Mouse (Mus musculus): ENCODE results near the gene Rgs7.

- TF ChIP-seq CTCF (IDR thresholded peaks at IDR 0.05; ENCODE audit: low read depth, low read length) (no peak), POLR2A (IDR thresholded peaks at IDR 0.05; ENCODE audit: borderline replicate concordance, low read depth, low read length) (no peak)
Observed at GRCm38 (mm10) chr1:175024136-175024535, 468.2 kb downstream of the Rgs7 start.
